Mouse (Mus musculus): Measurements from ENCODE around the gene Ndufa13.

Ndufa13 gene

DNA sequence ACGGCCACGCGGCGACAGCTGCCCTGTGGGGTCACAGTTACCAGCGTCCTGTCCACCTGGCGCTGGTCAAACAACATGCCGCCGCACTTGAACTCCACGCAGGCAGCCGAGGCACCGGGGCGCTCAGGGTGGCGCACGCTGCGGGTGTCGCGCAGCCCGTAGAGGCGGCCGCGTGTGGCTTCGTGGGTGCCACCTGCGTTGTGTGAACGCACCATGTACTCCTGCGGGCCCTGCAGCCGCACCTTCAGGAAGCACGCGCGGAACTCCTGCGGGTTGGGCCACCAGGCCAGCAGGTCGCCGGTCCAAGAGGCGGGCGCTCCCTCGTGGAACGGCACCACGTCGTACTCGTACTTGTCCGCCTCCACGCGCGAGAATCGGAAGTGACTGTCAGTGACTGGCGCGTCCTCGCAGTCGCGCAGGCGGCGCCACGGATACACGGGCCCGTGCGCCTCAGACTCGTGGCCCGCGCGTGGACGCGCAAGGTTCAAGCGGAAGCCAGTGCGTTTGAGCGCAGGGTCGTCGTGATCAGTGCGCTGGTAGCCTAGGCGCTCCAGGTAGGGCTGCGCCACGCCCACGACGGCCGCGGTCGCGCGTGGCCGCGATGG, 21.0 kb downstream of the Ndufa13 start:
- no peak for DNase-seq (ENCODE audit: extremely low read depth, low read depth, low spot score)

DNA sequence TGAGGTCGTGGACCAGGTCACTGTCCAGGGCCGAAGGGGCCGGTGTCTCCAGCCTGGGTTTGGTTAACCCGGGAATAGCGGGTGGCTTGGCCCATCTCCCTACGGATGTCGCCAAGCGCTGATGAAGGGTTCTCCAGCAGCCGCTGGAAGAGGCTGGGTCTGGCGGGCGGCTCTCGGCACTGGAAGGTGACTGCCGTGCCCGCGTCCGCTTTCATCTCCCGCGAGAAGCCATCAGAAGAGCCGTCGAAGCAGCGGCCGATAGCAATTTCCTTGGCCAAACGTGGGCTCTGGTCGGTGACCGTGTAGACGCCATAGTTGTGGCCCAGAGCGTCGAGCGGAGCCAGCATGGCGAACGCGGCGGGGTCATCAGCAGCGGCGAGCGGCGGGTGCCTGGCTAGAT, 21.5 kb downstream of the Ndufa13 start:
- DNase-seq (ENCODE audit: extremely low read depth, low read depth, low spot score), result no peak

DNA sequence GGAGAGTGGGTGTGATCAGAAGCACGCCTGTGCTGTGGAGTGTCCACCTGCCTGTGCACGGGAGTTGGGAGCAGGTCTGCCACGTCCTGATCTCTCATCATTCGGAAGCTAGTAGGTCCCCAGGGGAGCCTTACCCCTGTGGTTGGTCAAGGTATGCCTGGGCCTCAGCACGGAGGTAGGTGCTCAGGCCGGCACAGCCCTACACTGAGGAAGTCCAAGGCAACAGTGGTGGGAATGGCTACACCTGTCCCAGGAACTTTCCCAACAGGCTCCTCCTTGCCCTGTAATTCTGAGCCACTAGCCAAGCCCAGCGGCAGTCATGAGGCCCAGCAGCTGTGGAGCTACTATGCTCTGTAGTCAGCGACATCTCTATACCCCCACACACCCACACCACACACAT, 22.7 kb downstream of the Ndufa13 start:
- DNase-seq (ENCODE audit: extremely low read depth, low read depth, low spot score), result no peak

DNA sequence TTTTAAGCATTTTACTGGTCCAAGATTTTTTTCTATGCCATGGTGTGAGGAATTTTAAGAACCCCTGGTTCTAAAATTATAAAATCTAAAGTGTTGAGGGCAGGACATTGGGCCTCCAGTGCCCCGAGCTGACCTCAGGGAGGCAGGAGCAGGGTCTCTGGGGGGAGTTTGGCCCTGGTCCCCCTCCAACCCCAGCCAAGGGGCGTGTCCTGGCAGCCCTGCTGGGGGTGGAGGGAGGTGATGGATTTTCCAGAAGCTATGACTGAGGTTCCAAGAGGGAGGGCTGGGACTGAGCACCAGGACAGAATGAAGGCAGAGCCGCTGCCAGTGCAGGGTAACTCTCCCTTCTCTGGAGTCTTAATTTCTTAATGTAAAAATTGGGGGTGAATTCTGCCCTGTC, 24.4 kb downstream of the Ndufa13 start:
- no peak for DNase-seq (ENCODE audit: extremely low read depth, low read depth, low spot score)

DNA sequence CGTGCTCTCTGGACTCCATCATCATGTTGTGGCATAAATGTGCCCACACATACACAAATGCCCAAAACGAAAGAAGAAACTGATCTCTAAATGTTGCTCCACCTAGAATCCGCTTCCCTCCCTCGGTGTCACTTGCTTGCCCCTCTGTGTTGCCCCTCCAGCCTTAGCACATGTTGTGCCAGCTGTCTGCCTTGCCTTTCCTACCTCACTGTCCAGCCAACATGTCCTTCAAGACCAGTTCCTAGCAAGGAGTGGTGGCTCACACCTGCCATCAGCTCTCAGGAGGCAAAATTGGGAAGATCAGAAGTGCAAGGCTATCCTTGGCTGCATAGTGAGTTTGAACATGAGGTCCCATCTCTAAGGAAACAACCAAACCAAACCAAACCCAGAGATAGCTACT, 25.0 kb downstream of the Ndufa13 start:
- DNase-seq (ENCODE audit: extremely low read depth, low read depth, low spot score), result no peak

DNA sequence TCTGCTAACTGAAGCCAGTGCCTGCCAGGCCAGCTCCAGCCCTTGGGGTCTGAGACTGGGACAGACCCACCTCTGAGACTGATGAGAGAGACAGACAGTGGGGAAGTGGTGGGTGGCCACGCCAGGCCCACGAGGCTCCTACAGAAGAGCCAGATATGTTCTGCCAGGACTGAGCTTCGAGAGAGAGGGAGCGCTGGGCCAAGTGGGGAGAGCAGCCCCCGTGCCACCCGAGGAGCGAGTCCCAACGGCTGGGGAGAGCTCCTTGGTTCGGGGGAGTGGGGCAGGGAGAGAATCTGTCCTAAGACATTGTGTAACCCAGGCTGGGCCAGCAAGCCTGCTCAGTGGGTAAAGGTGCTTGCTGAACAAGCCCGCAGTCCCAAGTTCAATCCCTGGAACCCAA, 25.4 kb downstream of the Ndufa13 start:
- no peak for DNase-seq (ENCODE audit: extremely low read depth, low read depth, low spot score)

DNA sequence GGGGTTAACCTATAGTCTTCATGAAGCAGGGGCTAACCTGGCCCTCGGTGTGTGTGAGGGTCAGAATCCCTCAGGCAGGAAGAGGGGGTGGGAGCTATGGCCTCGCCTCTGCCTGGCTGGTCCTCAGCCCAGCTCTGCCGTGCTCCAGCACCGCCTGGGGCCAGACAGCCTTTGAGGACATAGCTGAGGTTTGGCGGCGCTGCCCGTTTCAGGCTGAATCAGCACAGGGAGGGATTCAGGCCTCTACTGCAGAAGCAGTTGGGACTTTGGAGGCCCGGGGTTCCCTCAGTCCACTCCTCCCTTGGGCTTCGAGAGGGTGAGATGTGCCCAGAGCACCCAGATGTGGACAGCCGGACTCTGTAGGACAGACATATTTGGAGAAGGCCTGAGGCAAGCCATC, 26.3 kb downstream of the Ndufa13 start:
- no peak for DNase-seq (ENCODE audit: extremely low read depth, low read depth, low spot score)

DNA sequence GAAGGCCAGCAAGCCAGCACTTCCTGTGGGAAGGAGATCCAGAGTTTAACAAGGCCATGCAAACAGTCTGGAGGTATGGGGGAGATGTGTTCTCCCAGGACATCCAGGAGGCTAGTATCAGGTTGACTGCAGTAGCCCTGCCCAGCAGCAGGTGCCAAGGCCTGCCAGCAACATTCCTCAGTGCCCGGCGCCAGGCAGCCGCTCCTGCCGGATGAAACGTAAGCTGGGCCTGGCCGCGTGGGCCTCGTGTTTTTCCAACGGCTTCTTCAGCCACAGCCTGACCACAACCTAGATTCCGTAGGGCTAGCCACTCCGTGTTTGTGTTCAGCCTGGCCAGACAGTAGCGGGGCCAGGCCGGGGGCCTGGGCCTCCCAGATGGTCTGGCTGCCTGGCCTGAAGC, 27.7 kb downstream of the Ndufa13 start:
- no peak for DNase-seq (ENCODE audit: extremely low read depth, low read depth, low spot score)

DNA sequence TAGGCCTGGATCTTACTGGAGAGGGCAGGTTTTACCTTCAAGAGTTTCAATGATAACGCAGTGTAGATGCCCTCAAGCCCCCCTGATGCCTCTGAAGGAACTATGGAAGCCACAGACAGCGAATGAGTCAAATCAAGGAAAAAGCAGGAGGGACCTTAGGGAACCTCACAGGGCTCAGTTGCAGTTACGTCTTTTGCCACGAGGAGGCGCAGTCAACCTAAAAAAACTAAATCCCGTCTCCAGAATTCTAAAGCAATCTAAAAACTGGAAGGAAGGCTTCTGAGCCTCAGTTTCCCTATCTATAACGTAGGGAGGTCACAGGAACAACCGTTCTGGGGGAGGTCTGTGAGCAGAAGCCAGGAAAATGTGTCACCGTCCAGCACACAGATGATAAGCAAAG, 28.2 kb downstream of the Ndufa13 start:
- DNase-seq (ENCODE audit: extremely low read depth, low read depth, low spot score), result no peak

DNA sequence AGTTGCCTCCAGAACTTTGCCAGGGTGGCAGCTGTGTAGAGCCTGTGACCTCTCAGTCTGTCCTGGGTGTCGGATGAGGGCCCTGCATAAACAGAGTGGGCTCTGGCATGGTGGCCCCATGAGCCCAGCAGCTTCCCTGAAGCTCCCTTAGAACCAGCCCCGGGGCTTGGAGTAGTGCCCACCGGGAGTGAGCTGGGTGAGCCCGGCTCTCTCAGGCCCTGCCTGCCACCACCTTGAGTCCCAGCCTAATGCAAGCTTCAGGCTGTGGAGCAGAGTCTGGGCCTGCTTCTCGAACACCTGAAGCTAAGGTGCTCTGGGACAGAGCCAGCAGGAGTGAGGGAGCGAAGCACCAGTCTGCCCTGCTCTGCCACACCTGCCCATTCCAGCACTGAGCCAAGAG, 31.5 kb downstream of the Ndufa13 start:
- peak; percentile 51 for DNase-seq (ENCODE audit: extremely low read depth, low read depth, low spot score)

DNA sequence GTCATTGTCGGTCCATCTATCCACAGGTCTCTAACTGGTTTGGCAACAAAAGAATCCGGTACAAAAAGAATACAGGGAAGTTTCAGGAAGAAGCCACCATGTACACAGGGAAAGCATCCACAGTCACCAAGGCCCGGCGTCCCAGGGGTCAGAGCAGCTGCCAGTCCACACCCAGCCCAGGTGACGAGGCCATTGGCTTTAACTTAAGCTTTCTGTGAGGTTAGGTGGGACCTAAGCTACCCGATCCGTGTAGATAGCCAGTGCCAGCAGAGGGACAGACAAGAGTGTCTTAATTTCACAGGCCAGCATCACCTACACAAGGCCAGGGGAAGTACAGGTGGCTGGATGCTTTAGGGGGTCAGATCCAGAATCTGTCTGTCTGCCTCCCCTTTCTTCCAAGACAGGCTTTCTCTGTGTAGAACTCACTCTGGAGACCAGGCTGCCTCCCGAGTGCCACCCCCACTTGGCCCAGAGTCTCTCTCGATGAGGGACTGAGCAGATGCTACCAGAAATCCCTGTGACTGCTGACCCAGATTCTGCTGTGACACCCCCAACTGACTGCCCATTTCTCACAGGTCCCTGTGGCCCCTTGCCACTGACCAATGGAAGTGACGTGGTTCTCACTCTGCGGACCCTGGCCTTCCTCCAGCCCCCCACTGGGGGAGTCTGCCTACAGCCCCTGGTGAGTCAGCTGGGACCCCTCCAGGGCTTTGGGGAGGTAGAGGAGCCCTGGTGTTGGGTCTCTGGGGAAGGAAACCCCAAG, 32.2 kb downstream of the Ndufa13 start:
- DNase-seq (ENCODE audit: extremely low read depth, low read depth, low spot score), result no peak

DNA sequence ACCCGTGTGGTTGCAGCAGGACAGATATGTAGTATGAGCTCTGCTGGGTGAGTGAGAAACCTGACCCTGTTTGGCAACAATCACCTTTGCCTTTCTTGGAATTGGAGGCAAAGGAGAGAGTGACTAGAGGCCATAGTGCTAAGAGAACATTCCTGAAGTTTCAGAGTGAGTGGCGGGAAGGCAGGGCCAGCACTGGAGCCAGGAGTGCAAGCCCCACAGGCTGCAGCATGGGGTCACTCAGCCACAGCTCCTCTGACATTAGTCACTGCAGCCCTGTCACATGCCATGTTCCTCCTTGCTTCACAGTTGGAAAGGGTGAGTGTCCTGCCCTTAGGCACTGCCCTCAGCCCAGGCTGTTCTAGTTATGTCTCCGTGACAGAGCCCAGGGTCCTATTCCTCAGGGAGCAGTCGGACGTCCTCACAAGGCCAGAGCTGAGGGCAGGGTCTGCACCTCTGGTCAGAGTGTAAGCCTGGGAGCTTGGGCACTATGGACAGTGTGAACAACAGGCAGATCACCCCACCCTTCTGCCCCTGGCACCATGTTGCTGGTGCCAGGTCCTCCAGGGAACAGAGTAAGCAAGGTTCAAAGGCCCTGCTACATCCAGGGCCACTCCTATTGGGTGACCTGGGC, 34.5 kb downstream of the Ndufa13 start:
- no peak for DNase-seq (ENCODE audit: extremely low read depth, low read depth, low spot score)

DNA sequence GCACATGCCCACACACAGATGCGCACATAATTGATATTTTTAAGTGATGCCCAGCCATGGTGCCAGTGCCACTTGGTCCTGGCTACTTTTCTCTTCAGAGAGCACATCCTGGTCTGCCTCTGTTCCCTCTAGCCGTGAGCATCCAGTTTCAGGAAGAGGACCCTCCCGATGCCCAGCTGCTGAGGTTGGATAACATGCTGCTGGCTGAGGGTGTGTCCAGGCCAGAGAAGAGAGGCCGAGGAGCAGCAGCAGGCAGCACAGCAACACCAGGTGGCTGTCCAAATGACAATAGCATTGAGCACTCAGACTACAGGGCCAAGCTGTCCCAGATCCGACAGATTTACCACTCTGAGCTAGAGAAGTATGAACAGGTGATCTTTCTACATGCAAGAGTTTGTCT, 38.2 kb downstream of the Ndufa13 start:
- no peak for DNase-seq (ENCODE audit: extremely low read depth, low read depth, low spot score)

DNA sequence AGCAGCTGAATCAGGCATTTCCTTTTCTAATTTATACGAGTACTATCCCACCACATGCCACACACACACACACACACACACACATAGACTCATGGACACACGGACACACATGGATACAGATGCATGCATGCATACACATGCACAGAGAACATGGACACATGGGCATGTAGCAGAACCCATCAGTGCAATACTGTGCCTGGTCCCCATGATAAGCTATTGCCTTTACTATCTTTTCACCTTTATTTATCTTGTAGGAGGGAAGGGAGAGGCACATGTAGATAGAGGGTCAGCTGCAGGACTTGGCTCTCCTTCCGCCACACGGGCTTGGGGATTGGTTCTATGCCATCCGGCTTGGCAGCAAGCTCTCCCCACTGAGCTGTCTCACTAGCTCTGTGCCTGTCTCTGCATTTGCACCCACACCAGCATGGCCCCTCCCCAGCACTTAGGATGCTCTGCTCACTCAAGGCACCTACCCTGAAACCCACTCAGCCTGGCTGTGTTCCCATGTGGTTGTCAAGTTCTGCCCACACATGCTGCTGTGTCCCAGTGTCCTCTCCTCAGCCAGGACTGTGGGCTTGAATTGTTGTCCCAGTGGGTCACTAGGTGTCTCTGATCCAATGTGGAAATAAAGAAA, 38.9 kb downstream of the Ndufa13 start:
- no peak for DNase-seq (ENCODE audit: extremely low read depth, low read depth, low spot score)

DNA sequence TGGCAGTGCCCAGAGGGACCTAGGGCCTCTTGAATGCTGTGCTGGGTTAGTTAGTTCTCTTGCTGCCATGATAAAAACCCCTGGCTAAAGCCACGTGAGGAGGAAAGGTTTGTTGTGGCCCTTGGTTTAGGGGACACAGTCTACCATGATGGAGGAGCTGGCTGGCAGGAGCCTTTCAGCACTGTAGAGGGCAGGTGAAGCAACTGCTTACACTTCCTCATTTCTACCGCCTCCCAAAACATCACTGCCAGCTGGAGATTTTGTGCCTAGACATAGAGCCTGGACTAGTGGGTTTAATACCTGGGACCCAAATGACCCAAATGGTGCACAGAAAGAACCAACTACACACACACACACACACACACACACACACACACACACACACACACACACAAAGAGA, 41.1 kb downstream of the Ndufa13 start:
- no peak for DNase-seq (ENCODE audit: extremely low read depth, low read depth, low spot score)

DNA sequence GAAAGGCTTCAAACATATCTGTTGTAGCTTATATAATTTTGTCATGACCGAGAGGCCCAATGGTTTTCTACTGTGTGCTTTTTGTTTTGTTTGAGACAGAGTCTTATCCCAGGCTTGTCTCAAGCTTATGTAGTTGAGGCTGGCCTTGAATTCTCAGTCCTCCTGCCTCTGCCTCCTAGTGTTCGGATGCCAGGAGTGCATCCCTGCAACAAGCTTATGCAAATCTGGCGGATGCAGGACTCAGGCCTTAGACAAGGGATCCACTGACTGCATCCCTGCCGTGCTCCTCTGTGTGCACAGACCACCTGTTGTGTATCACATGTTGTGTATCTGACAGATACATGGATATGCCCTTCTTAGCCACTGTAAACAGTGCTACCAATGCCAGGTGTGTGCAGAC, 41.6 kb downstream of the Ndufa13 start:
- DNase-seq (ENCODE audit: extremely low read depth, low read depth, low spot score), result no peak

DNA sequence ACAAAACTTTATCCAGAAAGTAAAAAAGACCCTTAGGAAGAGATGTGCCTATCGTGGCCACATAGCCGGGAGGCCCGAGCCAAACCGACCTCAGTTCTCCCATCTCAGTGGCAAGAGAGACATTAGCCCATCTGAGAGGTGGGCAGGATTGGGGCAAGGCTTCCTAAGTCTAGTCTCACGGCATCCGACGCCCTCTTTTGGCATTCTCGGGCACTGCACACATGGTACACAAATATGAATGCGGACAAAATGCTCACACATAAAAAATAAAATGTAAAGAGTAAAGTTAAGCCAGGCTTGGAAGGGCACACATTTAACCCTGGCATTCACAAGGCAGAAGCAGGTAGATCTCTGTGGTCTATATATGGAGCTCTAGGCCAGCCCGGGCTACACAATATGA, 48.5 kb downstream of the Ndufa13 start:
- DNase-seq (ENCODE audit: extremely low read depth, low read depth, low spot score), result no peak

DNA sequence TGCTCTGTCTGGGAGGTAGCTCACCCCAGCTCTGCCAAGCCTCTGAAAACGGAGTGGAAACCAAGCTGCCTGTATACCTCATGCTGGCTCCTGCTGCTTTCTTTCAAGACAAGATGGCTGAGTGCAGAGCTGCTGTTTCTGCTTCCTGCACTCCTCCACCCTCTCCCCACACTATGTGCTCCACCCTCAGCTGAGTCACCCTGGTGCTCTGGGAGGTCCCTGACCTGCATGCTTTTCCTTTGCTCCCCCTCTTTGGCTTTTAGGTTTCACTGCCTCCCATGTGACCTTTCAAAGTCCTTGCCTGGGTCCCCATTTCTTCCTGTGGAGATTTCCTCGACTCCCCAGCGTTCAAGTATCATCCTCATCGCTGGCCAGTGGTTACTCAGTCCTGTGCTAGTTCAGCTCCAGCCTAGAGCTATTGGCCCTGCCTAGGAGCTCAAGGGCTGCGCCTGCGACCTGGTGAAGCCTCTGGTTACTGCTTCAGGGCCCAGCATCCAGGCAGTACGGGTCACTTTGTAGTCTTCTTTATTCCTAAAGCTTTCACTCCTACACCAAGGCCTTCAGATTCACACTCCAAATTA, 51.3 kb downstream of the Ndufa13 start:
- no peak for DNase-seq (ENCODE audit: extremely low read depth, low read depth, low spot score)

DNA sequence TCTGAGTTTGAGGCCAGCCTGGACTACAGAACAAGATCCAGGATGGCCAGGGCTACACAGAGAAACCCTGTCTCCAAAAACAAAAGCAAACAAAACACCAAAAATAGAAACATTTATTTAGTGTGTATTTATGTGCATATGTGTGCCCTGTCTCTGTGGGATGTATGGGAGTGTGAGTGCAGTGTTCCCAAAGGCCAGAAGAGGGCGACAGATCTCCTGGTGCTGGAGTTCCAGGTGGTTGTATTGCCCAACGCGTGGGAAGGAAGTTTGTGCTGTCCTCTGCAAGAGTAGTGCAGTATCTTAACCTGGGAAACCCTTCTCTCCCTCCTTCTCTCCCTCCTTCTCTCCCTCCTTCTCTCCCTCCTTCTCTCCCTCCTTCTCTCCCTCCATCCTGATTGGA, 52.5 kb downstream of the Ndufa13 start:
- no peak for DNase-seq (ENCODE audit: extremely low read depth, low read depth, low spot score)

DNA sequence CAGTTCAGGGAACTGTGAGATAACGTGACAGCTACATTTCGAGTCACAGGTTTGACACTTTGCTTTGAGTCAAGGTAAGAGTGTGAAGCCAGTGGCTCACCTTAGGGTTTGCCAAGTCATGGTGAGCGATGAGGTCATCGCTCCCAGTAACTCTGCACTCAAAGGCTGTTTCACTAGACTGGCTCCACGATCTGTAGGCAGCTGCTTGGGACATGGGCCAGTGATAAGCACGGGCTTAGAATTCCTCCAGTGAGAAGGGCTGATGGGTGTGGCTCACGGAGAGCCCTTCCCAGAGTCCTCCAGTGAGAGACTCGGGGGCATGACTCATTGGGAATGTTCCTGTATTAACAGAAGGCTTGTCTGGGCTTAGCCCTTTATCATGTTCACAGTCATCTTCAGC, 53.4 kb downstream of the Ndufa13 start:
- DNase-seq (ENCODE audit: extremely low read depth, low read depth, low spot score), result peak; percentile 64

DNA sequence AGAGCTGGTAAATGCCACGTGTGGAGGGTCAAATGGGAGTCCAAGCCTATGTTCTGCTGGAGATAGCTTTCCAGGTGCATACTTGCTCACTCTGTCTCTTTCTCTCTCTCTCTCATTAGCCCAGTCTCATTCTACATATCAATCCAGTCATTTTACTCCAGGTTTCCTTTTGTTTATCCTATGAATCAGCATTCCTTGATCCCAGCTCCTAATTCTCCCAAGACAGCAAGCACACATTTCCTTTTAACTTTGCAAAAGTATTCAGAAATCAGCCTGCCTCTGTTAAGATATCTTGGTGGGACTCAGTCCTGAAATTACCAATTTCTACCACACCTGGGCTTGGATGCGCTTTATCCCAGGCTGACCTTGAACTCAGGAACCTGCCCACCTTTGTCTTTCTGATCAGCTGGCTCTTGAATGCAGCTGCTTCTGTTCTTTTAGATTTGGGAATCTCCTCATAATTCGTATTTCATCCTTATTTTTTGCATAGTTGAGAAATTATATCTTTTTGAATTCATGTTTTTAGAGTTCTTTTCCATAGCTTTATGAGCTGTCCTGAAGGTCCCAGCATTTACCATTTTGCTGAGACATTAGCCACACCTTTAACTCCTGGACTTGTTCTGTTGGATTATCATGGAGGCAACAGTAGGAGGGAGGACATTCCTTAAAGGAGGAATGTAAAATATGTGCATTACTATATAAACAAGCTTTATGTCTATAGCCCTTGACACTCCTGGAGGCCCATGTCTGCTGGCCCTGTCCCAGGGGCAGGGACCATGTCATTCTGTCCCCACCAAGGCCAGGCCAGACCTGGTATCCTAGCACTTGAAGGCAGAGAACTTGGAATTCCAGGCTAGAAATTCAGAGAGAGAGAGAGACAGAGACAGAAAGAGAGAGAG, 54.9 kb downstream of the Ndufa13 start:
- no peak for DNase-seq (ENCODE audit: extremely low read depth, low read depth, low spot score)

Measured in fat pad, adult 2 months (tissue).